Mouse (Mus musculus) ovary, adult 18-20 months (tissue): ENCODE data around the gene Pdzrn4.

Experiments used
- DNase-seq: peaks from one replicate; pipeline ENCODE4 v3.0.0; 2022; ENCODE audit warnings: low spot score, mixed read lengths

Pdzrn4 gene

DNA sequence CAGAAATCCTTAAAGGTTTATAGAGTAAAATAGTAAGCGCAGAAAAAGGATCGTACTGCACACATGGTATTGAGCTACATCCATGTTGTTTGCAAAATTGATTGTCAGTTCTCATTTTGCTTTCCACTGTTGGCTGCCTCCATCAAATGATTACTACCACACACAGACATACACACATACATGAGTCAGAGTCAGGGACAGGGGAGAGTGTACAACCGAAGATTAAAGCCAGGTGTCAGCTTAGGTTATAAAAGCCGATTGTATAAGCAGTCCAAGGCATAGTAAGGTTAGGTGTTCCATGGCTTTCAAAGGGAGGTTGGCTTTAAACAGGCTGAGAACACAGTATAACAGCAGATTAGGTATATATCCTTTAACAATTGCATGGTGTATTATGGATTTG is 343.2 kb downstream of the Pdzrn4 start:
- no peak for DNase-seq

GRCm38 (mm10) chr15:92743624-92744023 is 346.9 kb downstream of the Pdzrn4 start:
- DNase-seq: no peak

GRCm38 (mm10) chr15:92746081-92746480 is 349.4 kb downstream of the Pdzrn4 start:
- DNase-seq: no peak

DNA sequence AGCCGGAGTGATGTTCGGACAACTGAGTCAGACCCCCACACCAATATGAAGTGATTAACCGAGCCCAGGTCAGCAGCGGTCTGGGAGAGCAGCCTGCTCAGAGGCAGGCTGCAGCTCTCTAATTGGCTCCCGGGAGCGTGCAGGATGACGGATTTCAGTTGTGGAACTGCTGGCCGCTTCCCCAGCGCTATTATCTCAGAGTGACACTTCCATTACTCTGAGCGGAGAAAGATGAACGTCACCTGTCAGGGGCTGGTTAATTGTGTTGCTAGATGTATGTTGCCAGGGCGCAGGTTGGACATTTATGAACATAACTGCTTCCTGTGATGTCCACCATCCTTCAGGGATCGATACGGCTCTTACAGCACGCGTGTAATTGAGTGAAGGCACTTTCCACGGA is 355.5 kb downstream of the Pdzrn4 start:
- DNase-seq: no peak

- no peak for DNase-seq
Observed at GRCm38 (mm10) chr15:92752578-92752977, 355.9 kb downstream of the Pdzrn4 start.

DNA sequence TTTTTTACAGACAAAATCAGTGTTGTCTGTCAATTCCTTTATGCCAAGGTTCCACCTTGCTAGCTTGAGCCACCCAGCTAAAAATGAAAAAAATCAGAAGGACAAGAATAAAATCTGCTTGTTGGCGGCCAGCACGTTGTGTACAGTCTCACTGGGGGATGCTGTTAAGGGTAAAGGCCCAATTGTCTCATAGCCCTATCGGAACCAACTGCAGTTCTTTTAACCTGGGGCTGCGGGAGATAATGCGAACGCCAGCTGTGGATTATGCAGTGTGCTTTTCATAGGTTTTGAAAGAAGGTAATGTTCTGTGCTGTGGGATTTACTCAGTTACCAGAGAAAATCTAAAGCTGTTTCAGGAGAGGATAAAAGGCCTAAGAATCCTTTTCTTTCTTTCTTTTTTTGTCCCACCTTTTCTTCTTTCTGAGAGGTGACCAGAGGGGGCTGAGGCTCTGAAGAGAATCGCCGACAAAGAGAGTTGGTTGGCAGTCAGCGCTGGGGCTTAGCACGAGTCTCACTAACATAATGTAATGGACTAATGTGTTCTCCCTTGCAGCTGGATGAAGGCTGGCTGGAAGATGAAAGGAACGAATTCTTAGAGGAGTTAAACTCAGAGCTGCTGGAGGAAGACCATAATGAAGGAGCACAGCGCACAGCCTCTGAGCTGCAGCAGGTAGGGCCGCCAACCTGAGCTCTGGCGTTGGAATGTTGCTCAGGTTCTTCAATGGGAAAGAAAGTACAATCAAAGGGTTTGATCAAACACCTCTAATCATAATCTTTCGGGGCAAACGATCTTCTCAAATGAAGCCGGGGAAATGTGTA is 360.6 kb downstream of the Pdzrn4 start:
- DNase-seq: no peak

GRCm38 (mm10) chr15:92759001-92759400 is 362.3 kb downstream of the Pdzrn4 start:
- DNase-seq: no peak

GRCm38 (mm10) chr15:92763303-92763702 is 366.6 kb downstream of the Pdzrn4 start:
- DNase-seq: no peak

DNA sequence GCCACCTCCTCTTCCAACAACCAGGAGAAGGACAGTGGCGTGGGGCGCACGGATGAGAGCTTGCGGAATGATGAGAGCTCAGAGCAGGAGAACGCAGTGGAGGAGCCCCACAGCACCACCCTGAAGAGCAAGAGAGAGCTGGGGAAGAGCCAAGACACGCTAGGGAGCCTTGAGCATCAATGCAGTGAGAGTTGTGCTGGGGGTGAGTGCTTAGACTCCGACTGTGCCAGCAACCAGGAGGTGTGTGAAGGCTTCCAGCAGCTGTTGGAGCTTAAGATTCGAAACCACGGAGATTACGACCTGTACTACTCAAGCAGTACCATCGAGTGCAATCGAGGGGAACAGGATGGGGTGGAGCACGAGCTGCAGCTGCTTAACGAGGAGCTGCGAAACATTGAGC is 372.9 kb downstream of the Pdzrn4 start:
- DNase-seq: no peak

DNA sequence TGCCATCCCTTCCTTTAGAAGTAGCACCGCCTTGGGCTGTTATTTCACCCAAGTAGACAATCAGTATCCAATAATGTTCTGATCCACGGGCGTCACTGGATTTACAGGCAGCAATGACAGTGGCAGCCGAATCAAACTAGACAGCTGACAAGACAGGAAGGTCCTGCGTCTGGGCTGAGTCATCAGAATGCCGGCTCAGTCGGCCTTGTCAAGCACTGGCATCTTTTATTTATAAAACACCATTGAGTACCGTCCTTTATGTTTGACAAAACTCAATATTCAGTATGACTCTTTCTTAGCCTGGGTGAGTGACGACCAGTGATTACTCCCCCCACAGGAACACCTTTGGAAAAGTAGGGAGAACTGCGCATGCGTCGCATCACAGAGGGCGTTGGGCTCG is 391.4 kb downstream of the Pdzrn4 start:
- no peak for DNase-seq

DNA sequence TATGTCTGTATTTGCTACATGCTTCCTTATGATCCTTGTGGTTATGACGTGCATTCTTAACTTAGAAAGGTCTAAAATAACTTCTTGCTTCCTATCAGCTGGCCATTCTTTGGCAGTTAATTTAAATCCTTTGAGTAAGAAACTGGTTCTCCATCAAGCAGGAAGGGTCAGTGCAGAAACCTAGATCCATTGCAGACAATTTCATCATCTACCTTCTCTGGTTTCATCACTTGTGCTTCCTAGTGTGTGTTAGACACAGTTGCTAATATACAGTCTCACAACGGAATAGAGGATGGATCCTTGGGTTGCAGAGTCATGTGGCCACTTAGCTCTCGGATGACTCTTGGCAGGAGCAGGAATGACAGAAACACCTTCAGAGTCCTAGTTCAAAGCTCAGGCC is 397.6 kb downstream of the Pdzrn4 start:
- no peak for DNase-seq

GRCm38 (mm10) chr15:92805934-92806333 is 409.3 kb downstream of the Pdzrn4 start:
- no peak for DNase-seq

DNA sequence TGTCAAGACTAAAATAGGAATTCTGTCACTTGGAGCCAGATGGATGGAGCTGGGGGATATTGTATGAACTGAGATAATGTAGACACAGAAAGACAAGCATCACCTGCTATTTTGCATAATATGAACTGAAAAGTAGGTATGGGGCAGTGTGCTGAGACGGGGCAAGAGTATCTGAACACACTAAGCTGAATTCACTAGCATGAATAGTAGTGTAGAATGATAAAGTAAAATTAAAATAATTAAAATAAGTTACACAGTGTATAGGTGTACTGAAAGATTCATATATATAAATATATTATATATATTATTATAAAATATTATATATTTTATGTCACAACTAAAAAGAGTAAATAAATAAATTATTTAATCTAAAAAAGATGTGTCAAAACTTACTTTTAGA is 409.7 kb downstream of the Pdzrn4 start:
- no peak for DNase-seq
